Mouse (Mus musculus) c-Kit-positive CD71-positive TER-119-positive erythroid progenitor cells, embryonic 14.5 days (primary cell): ENCODE results near the gene Rnf4.

ENCODE experiments used
- DNase-seq: peaks from one replicate; pipeline ENCODE4 v3.0.0-alpha.2; 2013; ENCODE audit warnings: low spot score

Rnf4 gene

DNA sequence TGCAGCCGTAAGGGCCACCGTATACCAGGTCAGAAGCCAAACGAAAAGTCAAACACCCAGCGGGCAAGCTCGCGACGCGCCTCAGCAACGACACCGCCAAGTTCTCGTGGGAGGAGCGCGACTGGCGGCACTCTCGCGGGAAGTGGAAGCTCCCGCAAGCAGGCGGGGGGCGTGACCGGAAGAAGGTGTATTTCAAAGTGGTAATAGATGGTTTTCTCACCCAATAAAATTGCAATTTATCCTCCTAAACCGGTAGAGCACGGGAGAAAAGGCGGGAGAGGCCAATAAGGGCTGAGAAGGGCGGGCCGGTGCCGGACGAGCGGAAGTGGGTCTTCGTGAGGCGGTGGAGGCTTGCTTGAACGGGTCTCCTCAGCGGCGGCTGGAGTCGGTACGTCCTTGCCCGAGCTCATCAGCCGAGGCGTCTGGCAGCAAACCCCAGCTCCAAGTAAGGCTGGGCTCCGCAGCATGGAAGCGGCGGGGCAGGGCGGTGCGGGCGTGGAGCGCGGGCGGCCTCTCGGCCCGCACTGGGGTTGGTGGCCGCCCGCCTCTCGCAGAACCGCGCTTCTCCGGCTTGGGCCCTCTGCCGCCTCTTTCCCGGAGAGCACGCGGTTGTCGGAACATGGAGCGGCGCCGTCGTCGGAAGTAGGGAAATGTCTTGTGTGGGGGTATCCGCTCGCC, at the start of gene Rnf4:
Gene Rnf4, plus strand, starts transcription at position 193 of the 678 bp plus-strand sequence.
- peak; percentile 97 for DNase-seq

DNA sequence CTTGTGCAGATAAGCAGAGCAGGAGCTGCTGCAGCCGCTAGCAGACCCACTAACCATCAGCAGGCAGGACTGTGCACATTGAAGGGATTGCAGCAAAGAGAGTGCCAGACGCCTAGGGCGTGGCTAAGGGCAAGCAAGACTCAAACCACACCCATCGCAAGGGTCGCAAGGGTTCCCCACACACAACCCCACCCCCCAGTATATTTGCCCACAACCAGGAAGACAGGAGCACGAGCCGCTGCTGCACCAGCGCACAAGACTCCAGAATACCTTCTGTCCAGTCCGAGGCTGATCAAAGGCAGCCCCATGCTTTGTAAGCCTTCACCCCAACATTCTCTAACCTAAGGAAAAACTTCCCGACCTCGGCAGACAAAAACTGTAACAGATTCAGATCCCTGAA, 49.6 kb upstream of the Rnf4 start:
- no peak for DNase-seq

DNA sequence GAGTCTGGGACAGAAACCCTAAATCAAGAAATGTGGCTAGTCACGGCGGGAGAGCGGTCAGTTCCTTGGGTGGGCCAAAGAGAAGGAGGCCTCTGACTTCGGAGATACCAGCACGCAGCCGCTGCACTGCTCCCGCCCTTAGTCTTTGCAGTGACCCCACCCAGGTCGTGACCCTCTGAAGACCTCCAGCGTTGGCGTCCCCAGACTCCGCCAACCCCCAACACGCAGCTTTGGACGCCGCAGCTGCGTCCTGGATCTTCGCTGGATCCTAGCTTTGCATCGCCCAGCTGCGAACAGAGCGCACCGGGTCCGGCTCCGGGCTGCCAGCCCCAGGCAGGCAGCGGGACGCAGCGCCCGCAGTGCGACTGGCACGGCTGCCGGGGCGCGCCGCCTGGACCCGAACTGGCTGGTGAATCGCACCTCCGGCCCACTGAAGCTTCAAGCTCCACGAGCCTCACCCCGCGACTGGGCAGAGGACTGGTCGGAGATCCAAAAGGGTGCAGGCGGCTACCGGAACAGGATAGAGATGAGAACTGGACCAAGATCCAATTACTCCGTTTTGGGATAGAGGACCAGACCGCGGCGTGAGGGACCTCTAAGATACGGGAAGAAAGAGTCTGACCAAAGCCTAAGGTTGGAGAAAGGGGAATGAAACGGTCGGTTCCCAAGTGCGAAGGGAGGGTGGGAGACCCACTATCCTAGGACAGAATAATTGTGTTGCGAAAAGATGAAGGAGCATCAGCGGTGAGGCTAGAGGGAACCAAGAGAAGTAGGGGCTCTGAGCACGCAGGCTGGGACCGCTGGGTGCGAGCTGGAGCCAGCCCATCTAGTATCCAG, 48.9 kb upstream of the Rnf4 start:
- no peak for DNase-seq

DNA sequence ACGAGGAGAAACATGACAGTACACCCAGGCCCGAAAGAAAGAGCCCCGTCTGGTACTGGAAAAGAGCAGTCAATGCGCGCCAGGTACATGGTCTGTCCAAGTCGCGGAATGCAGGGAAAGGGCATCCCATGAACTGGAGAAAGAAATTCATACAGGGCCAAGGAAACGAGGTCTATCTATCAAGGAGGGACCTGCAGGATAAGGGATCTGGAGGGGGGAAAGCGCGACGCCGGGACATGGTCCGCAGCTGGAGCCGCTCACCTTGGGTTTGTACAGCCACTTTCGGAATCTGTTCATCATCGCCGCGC, 48.3 kb upstream of the Rnf4 start:
- no peak for DNase-seq

DNA sequence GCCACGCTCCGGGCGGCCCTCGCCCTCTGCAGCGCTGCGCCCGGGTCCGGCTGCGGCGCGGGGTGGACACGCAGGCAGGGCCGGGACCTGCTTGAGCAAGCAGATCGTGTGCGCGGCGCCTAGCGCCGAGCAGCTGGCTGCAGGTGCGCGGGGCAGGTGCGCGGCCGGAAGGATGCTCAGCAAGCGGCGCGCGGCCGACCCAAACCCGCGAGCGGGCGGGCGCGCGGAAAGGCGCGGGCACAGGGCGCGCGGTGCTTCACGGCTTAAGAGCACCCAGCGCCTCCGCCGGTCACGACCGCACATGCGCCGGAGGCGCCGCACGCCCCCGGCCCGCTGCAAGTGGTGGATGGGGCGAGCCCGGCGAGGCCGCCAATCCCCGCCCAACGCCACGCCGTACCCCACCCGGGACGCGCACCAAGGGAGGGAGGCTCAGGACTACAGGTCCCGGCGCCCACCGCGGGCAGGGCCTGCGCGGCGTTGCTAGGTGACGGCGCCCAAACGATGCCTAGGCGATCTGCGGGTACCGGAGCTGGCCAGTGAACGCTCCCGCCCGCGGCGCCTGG, 47.9 kb upstream of the Rnf4 start, which contains the start of the genes Zfyve28 and Cfap99:
Gene Zfyve28, minus strand, starts transcription at position 296 of the 563 bp plus-strand sequence.
Gene Cfap99, plus strand, starts transcription at position 447 of the 563 bp plus-strand sequence.
- no peak for DNase-seq

DNA sequence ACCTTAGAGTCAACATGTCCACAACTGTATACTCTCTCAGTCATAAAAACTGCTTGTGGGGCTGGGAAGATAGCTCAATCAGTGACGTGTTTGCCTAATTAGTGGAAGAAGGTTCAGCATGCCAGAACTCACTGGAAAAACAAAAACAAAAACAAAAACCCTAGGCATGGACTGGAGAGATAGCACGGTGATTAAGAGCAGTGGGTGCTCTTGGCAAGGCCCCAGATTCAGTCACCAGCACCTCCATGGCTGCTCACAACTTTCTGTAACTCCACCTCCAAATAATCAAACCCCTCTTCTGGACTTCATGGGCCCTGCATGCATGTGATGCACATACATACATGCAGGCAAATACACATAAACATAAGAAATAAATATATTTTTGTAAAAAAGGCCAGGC, 46.8 kb upstream of the Rnf4 start:
- DNase-seq: no peak

DNA sequence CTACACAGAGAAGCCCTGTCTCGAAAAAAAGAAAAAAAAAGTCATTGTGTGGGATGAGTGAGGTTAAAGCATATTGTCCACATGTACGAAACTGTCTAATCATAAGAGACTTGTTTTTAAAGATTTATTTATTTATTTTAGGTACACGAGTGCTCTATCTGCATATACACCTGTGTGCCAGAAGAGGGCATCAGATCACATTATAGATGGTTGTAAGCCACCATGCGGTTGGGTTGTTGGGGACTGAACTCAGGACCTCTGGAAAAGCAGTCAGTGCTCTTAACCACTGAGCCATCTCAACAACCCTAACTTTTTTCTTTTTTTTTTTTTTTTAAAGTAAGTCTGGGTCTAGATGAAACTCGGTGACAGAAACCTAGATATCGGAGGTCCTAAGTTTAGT, 42.7 kb upstream of the Rnf4 start:
- no peak for DNase-seq

DNA sequence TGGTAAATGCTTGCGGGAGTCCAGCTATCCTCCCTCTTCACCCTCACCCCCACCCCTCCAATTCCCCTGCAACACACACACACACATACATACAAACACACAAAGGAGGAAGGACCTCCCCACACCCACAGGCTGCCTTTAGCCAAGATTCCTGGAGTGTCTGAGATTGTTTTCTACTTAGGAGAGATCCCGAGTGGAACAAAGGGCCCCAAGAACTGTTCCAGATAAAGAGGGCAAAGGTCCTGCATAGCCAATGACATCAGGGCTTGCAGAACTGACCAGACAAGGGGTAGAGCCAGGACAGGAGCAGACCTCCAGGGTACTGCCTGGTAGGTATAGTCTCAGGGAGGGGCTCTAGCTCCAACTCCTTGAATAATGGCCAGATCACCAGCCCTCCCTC, 41.4 kb upstream of the Rnf4 start:
- no peak for DNase-seq

DNA sequence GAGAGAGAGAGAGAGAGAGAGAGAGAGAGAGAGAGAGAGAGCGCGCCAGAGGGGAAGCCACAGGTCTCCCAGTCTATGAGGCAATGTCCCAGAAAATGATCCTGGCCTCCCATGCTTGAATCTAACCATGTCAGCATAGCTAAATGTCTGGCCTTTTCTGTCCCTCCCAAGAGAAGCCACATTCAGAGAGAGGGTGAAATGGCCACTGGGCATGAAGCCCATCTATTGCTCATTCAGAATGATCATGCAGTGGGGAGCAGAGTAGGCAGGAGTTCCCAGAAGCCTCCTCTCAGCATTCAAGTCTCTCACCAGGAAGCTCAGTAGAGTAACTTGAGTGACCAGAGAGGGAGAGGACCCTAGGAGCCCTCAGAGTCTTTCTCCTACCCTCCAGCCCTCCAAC, 40.9 kb upstream of the Rnf4 start:
- DNase-seq: no peak

DNA sequence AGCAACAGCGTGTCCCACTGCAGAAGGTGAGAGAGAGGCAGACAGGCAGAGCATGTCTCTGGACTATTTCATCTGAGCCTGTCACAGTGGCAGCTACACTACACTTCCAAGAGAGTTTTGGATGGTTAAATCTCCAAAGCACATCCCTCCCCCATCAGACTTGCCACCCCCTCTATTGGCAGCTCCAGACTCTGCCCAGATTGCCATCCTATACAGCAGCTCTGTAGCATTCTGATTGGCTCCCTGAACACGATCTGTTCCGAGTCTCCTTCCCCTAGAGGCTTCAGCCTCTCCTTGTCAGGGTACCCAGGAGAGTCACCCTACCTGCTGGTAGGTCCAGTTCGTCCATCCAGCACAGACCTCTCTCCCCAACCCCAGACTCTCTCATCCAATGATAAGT, 38.0 kb upstream of the Rnf4 start:
- no peak for DNase-seq

DNA sequence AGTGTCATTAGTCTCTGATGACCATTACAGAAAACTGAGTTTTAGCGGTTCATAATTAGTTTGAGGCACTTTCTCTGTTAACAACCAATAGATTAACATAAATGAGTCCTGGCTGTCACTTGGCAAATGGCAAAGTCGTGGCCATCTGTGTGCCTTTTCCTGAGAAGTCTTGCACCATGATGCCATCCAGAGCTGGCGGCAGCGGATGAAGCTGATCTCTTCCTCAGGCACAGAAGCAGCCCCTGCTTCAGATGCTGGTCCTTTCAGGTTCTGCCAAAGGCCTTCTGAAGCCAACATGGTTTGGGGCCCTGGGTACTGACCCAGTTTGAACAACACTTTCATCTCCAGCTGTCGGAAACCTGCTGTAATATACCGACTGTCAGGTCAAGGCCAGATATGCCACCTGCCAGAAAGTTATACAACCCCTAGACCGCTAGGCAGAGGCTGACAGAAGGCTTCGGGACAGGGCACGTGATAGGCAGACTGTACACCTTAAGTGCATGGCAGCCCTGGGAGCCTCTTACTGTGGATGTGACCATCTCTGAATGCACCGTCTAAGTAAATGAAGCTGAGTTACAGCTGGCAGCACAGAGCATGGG, 37.1 kb upstream of the Rnf4 start:
- no peak for DNase-seq

DNA sequence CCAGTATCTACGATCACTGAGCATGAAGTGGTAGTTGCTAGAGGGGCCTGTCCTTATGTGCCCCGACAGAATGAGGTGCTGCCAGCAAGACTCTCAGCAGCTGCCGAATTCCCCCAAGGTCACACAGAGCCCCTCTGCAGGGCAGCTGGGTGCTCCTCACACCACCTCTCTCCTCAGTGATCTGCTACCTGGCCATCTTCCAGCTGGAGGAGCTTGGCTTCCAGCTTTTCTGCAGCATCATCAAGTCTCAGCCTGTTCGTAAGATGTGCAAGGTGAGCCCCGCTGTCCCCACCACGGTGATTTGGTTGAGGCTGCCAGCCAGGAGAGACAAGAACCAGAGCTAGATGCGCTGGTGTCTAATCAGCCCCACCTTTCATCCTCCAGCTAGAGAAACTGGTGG, 33.7 kb upstream of the Rnf4 start:
- no peak for DNase-seq

DNA sequence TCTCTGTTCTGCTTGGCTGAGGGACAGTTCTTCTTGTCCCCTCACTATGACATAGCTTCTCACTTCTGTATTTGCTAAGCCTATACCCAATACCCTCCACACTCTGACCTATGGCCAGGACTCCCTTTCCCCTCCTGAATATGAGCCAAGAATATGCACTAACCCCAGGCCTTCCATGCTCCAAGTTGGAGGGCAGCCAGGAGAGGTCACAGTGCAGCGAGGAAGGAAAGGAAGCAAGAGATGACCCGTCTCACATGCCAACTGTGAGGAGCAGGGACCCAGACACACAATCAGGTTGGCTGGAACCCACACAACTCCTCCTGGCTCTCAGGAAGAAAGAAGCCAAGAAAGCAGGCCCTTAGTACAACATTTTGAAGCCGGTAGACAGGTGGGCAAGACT, 27.1 kb upstream of the Rnf4 start:
- no peak for DNase-seq

DNA sequence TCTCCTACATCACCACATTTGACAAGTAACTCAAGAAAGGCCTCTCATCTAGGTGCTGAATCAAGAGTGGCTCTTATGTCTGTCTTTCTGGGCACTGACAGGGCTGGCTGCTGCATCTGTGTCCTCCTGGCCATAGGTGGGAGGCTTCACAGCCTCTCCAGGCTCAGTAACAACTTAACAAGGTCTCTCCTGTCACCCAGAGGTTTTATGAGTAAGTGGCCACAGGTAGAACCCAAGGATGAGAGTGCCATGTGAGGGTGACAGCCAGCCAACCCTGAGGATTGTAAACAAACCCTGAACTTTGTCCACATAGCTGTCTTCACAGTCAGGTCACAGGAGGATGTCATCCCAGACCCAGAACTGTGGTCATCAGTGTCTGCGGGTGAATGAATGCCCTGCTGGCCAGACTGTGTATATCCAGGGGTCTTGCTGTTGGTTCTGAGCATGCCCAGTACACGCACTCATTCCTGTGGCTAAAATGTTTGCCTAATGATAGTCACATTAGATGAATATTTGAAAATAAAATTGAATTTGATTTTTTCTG, 16.5 kb upstream of the Rnf4 start:
- no peak for DNase-seq

DNA sequence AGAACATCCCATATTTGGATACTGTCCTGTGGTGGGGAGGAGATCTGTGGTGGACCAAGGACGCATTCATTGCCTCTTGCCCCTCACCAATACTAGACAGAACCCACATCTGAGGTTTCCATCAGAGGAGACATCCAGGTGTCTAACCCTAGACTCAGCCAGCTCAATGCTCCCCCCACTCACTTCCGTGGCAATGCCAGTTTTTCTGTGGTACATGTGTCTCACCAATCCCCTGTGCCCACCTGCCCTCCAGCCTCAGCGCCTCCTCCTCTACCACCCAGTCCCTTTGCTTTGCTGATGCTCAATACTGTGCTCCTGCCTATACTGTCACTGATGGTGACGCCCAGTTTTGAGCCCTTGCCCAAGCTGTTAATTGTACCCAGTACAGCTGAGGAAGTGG, 14.9 kb upstream of the Rnf4 start:
- DNase-seq: no peak

DNA sequence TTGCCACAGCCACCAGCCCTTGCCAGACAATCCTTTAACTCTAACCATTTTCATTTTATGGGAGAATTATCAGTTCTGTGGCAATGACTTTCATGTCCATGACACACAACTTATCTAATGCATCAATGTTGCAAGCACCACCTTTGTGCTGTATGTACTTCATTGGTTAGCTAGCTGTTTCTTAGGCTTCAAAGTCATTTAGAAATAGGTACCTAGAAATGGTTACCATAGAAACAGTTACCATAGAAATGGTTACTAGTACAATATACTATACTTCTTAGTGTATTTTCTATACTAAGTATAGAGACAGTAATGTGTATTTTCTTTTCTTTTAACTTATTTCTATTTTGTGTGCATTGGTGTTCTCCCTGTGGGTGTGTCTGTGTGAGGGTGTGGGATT, 10.8 kb upstream of the Rnf4 start:
- DNase-seq: no peak

DNA sequence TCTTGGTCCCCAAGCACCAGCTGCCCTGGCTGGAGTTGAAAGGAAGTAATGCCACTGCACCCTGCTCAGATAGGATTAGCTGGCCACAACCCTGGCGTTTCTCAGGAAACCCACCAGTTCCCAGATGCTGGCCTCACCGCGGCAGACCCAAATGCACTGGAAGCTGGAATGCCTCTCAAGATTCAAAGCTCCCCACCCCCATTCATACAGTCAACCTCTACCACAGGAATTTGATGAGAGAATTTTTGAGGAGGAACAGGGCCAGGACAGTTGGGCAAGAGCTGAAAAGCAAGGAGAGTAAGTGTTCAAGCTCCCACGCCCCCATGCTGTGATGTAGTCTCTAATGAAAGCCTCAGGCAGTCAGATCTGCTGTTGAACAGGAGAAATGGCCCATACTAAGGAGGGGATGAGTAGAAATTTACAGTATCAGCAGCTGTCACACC, 9.8 kb upstream of the Rnf4 start:
- DNase-seq: no peak

DNA sequence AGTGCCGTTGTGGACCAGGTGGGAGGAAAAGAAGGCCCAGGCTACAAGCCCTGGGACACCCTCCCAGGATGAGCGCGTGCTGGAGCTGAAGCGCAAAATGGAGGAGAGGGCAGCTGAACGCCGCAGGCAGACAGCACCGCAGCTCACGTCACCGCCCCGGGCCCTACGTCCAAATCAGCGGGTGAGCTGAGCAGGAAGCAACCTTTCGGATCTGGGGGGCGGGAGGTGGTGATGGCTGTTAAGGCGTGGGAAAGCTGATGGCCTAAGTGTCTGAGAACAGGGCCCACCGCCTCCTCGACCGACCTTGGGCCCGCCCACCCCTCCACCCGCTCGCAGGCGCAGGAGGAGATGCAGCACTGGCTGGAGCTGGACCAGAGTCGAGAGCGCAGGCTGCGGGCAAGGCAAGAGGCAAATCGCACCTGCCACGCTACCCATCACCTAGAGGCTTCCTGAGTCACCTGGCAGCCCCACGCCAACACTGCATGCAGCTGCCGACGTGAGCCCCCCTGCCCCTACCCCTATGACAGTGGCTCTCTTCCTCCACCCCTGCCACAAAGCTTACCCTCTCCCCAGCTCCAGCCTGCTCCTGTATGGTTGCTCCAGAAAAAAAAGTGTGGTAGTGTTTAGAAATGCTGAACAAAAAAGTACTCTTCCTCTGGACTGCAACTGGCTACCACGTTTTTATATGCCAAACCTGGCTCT, 9.1 kb upstream of the Rnf4 start:
- DNase-seq: no peak

DNA sequence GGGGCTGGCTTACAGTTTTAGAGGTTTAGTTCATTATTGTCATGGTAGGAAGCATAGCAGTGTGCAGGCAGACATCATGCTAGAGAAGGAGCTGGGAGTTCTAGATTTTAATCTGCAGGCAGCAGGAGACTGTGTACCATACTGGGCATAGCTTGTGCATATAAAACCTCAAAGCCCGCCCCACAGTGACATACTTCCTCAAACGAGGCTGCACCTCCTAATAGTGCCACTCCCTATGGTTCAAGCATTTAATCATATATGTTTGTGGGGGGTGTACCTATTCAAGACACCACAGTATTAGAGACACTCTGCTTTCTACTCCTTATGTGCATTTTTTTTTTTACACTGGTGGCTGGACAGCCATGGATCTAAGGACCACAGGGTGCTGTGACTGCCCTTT, 6.0 kb upstream of the Rnf4 start:
- DNase-seq: no peak

DNA sequence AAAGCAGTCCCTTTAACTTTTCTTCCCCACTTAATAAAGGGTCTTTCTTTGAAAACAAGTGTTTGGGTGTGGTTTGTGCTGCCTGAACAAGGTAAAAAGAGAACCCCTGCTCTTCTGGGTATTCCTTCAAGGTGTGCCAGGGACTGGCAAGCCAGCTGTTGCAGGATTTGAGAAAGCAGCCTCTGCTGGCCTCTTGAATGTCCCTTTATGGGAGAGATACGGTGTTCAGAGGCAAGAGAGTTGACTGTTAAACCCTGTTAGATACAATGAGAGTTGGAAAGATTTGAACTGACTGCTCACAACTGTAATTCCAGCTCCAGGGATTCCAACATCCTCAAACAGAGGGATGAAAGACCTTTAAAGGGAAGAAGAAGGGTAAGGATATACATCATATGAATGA, 2.0 kb upstream of the Rnf4 start:
- DNase-seq: no peak

DNA sequence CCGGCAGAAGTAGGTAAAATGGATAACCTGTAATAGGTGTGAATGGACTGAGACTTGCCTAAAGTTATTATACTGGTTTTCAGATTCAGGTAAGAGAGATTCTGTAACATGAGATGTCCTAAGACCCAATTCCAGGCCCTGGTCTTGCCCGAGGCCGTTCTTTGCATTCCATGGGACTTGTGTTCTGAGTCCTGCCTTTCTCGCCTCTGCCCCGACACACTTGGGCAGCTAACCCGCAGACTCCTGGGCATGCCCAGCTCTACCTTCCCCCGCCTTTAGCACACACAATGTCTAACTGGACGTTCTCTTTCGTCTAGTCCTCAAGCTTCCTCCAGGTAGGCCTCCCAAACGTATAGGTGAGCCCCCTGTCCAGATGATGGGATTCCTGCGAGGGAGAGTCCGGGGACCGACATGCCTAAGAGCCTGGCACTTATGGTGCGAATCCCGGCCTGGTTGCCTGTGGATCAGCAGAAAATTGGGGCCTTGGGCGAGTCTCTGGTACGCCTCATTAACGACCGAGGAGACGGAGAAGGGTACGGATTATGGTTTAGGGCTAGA, 471 bp upstream of the Rnf4 start:
- no peak for DNase-seq
